Mouse (Mus musculus) embryo, embryonic 11 days (tissue): ENCODE measurements around the gene Ifngr2.
"Not testable (repeated sequence)": the region's sequence is repeated elsewhere in the genome, so short reads cannot be mapped to it uniquely, and the experiment has no call there.

Experiments
- DNase-seq: peaks from one replicate; pipeline ENCODE4 v3.0.0-alpha.2; 2015

The Ifngr2 gene

DNA sequence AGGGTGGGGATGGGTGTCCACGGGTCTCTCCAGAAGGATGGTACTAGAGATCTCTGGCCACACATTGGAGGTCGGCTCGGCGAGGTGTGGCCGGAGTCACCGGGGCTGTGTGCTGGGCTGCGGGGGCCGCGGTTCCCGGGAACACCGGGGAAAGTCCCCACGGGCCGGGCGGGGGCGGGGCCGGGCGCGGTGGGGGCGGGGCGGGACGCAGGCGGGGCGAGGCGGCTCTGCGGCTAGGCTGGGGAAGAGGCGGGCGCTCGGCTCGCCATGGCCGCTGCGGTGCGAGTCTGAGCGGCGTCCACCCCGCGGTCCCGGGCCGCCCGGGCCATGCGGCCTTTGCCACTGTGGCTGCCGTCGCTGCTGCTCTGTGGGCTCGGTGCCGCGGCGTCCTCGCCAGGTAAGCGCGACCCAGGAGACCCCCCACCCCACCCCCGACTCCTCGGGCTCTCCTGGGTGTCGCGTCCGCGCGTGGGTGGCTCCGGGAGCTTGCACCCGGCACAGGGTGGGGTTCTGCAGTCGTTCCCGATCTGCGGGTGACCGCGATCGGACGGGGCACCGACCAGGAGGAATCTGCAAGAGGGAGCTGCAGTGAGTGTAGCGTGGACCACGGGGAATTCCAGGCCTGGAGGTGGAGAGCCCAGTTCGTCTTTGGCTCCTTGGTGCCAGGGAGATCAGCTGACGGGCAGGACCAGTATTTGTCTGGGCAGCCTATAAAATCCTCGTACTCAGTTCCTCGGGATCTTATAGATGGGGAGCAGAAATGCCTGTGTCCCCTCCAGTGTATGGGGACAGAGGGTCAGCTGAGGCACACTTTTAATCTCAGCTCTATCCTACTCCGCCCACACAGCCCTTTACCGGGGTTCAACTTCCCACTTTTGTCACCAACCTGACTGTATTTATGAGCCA, at the start of gene Ifngr2:
Ifngr2 (plus strand) TSS at position 237 of the 906 bp plus-strand sequence.
- peak; percentile 76 for DNase-seq

GRCm38 (mm10) chr16:91498041-91498440, 48.8 kb upstream of the Ifngr2 start:
- DNase-seq, result no peak

GRCm38 (mm10) chr16:91504701-91505100, 42.2 kb upstream of the Ifngr2 start:
- DNase-seq, result no peak

DNA sequence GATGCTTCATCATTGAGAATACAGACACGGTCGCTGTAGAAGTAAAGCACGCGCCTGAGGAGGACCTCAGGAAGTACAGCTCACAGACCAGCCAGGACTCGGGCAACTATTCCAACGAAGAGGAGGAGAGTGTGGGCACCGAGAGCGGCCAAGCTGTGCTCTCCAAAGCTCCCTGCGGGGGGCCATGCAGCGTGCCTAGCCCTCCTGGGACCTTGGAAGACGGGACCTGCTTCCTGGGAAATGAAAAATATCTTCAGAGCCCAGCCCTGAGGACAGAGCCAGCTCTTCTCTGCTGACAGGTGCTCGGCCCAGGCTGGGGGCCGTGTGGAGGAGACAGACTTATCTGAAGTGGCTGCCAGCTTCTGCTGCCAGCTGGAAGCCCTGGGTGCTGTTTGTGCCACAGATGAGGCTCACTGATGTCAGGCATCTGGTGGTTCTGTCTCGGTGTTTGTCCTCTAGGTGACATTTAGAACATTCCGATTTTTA, 41.7 kb upstream of the Ifngr2 start:
- DNase-seq, result no peak

GRCm38 (mm10) chr16:91506396-91506795, 40.5 kb upstream of the Ifngr2 start:
- no peak for DNase-seq

GRCm38 (mm10) chr16:91512161-91512787, 34.6 kb upstream of the Ifngr2 start:
- DNase-seq, result peak; percentile 79

- DNase-seq, result no peak
Observed at GRCm38 (mm10) chr16:91513099-91513498, 33.8 kb upstream of the Ifngr2 start.

DNA sequence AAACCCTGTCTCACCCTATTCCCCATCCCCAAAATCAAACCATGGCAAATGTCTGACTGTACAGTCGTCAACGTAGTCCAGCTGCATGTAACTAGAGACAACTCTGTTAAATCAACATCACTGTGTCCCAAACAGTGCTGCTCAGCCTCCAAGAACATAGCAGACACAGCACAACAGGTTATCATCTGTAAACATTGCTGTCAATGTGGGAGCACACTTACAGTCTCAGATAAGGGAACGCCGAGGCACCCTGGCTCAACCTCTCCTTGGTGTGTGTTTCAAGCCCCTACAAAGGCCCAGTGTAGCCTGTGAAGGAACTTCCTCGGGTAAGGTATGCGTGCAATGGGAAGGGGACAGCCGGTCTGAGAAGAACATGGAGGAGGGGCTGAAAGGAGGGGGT, 29.9 kb upstream of the Ifngr2 start:
- DNase-seq, result no peak

DNA sequence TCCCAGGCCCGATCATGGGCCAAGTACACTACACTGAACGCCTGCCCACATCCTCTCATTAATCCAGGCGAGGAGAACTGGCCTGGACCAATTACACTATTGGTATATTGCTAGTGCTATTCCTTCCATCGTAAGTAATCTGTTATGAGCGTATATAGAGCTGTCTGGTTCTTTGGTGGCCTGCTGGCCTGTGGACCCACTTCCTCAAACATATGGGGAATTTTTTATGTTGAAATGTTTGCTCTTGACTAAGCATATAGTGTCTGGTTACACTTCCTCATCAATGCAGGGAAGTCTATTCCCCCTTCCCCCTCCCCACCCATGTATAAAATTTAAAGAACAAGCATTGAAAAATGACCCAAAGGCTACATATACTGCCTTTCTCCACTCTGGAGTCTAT, 24.8 kb upstream of the Ifngr2 start:
- no peak for DNase-seq

- DNase-seq, result no peak
Observed at GRCm38 (mm10) chr16:91522479-91523309, 24.2 kb upstream of the Ifngr2 start.

- DNase-seq, result no peak
Observed at GRCm38 (mm10) chr16:91524206-91524605, 22.7 kb upstream of the Ifngr2 start.

- no peak for DNase-seq
Observed at GRCm38 (mm10) chr16:91526274-91526673, 20.6 kb upstream of the Ifngr2 start.

DNA sequence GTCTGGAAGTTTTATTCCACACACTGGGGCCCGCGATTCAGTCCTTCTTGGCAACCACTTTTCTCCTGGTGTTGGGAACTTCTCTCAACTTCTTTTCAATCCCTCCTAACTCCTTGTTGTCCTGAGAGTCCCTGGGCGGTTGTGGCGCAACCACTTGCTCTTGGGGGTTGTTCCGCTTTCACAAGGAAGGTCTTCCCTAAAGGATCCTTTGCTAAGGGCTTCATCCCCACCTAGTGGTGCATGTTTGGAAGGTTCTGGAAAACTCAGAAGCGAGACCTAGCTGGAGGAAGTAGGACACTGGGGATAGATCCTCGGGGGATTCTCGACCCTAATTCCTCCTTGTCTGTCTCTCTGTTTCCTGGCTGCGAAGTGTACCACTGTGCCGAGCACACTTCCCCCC, 19.8 kb upstream of the Ifngr2 start:
- no peak for DNase-seq

DNA sequence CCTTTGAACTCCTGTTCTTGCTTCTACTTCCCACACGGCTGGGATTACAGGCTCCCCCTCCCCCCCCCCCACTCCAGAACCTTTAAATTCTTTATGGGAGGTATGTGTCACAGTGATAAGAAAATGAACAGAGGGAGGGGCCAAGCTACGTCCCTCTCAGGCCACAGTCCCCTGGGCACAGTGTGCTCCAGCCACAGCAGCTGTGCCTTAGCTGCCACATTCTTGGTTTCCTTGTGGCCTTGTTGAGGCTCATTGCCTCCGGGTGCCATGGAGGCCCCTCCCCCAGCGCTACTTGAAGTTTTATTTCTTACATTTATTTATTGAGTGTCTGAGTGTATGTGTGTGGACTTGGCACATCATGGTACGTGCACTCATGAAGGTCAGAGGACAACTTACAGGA, 19.4 kb upstream of the Ifngr2 start:
- no peak for DNase-seq

DNA sequence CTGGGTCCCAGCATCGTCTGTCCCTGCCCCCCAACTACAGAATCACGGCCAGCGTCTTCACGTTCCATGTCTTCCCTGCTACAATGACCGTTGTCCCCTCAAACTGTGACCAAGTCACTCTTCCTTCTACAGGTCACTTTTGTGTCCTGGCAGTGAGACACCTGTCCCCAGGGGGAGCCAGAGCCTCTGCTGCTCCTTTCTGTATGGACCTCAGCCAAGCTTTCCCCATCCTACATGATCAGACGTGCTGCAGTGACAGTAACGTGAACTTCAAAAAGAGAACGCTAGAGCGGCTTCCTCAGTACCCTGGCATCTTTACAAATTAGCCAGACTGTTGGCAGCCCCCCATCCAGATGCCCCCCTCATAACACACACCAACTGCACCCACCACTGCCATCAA, 18.3 kb upstream of the Ifngr2 start:
- DNase-seq, result no peak

DNA sequence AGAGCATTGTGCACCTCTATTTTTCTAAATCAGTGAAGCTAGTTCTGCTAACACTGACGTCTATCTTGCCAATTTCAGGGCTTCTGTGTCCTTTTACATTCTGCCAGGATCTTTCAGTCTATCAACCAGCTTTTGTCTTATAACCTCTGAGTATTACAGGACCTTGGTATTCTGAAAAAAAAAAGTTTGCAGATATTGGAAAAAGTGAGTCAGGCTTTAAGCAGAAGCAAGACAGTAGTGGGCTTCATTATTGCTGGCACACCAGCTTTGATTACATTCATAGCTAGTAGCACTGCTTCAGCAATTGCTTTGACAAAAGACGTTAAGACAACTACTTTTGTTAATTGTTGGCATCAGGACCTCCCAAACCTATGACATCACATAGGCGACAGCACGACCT, 16.0 kb upstream of the Ifngr2 start:
- not testable (repeated sequence) for DNase-seq

DNA sequence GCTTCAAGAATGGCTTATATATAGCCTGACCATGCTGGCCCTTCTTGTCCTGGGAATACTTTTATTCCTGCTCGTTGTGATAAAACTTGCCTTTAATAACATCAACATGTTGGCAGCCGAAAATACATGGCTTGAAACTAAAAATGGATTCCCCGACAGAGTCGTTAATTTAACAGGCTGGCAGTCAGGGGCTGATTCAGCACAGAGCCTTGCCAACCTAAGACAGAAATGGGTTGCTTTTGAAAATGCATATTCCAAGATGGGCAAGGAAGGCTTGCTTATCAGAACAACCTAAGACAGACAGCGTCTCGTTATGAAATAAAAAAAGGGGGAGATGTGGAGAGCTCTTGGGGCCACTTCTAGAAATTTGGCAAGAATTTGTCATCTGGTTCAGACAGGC, 15.0 kb upstream of the Ifngr2 start:
- DNase-seq, result no peak

- DNase-seq, result no peak
Observed at GRCm38 (mm10) chr16:91532429-91532828, 14.4 kb upstream of the Ifngr2 start.

GRCm38 (mm10) chr16:91533097-91534001, 13.5 kb upstream of the Ifngr2 start:
- no peak for DNase-seq

GRCm38 (mm10) chr16:91534477-91534876, 12.4 kb upstream of the Ifngr2 start:
- peak; percentile 87 for DNase-seq

DNA sequence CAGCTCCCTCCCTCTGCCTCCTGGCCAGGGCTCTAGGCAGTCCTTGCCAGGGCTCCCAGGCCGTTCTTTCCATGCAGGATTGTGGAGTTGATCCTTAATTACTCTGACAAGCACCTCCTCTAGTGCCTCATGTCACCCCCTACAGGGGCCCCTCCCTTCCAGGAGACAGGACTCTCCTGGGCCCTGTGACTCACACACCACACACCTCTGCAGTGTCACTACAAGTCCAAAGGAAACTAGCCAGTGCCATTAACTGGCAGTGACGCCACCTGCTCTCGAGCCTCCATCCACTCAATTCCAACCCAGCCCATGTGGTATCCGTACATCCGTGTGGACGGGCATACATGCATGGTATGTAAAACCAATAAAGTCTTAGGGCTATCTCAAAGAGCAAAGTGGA, 12.0 kb upstream of the Ifngr2 start:
- DNase-seq, result no peak

DNA sequence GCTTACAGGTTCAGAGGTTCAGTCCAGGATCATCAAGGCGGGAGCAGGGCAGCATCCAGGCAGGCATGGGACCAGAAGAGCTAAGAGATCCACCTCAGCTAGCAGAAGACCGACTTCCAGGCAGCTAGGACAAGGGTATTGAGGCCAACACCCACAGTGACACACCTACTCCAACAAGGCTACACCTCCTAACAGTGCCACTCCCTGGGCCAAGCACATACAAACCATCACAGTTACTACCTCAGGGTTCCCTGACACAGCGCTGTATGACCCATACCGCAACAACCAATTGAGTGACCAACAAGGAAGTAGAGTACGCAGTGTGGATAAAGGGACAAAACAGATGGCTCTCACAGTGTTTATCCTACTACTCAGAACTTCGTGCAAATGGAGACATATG, 10.5 kb upstream of the Ifngr2 start:
- DNase-seq, result no peak
